Mouse (Mus musculus): ENCODE data around the gene Wtap. TPM values are rescaled to one million over a fixed set of nuclear protein-coding genes. Genes with fewer than 3 reads are reported as not detected.
"Not testable (repeated sequence)": the region's sequence is repeated elsewhere in the genome, so short reads cannot be mapped to it uniquely, and the experiment has no call there.

Wtap gene
- polyA plus RNA-seq, 1 experiment from 2014 or later: 87.2 TPM

GRCm38 (mm10) chr17:13006984-13007383 lies 13.0 kb upstream of the Wtap start:
- TF ChIP-seq CTCF (IDR thresholded peaks at IDR 0.05; ENCODE audit: low read depth): no peak
- H3K4me1 ChIP-seq (replicated peaks; ENCODE audit: control insufficient read depth, insufficient read depth, low read length): peaks cover 10% of the 10 kb centered on the region; the same call in 1 of the 2 replicates
- H3K4me2 ChIP-seq (replicated peaks; ENCODE audit: low read depth): peak overlapping the region; percentile 87
- no peaks in the 10 kb centered on the region for H3K27me3 ChIP-seq (replicated peaks; ENCODE audit: control insufficient read depth, insufficient read depth, low read length)
- H3K9ac ChIP-seq (ENCODE audit: low read depth, low read length): no peak overlapping the region
- H3K27ac ChIP-seq (ENCODE audit: low read depth, low read length): peak overlapping the region; percentile 94; the same call in 1 of the 2 replicates
- no peaks in the 10 kb centered on the region for H3K9me3 ChIP-seq (ENCODE audit: control insufficient read depth)
- H3K36me3 ChIP-seq (ENCODE audit: control insufficient read depth, insufficient read depth): 0 out of 2 replicates have a peak, but pooled peaks cover 5% of the 10 kb centered on the region
- peak overlapping the region; percentile 80 for H3K4me3 ChIP-seq (ENCODE audit: low read depth, low read length)
- 45% methylated on average over 5 of the region's 5 CpGs for WGBS
- ATAC-seq: no peak

GRCm38 (mm10) chr17:13006546-13006945 lies 12.6 kb upstream of the Wtap start, which contains the start of gene Sod2:
TSS of gene Sod2 (plus strand) at chr17:13006846.
- 100% methylated on average over 2 of the region's 2 CpGs for WGBS
- not testable (repeated sequence) for H3K4me1 ChIP-seq (replicated peaks; ENCODE audit: control insufficient read depth, insufficient read depth, low read length); H3K9me3 ChIP-seq (ENCODE audit: control insufficient read depth); ATAC-seq; H3K9ac ChIP-seq (ENCODE audit: low read depth, low read length); H3K36me3 ChIP-seq (ENCODE audit: control insufficient read depth, insufficient read depth); H3K27me3 ChIP-seq (replicated peaks; ENCODE audit: control insufficient read depth, insufficient read depth, low read length)
- Histone ChIP-seq H3K4me2 (replicated peaks; ENCODE audit: low read depth) (peak within 1 kb of the TSS; percentile 87), H3K4me3 (ENCODE audit: low read depth, low read length) (peak within 1 kb of the TSS; percentile 80), H3K27ac (ENCODE audit: low read depth, low read length) (peak within 1 kb of the TSS; percentile 94)

GRCm38 (mm10) chr17:13004436-13004835 lies 10.5 kb upstream of the Wtap start:
- not testable (repeated sequence) for H3K9ac ChIP-seq (ENCODE audit: low read depth, low read length); H3K4me3 ChIP-seq (ENCODE audit: low read depth, low read length); H3K27ac ChIP-seq (ENCODE audit: low read depth, low read length); H3K36me3 ChIP-seq (ENCODE audit: control insufficient read depth, insufficient read depth); H3K4me1 ChIP-seq (replicated peaks; ENCODE audit: control insufficient read depth, insufficient read depth, low read length); H3K9me3 ChIP-seq (ENCODE audit: control insufficient read depth); H3K27me3 ChIP-seq (replicated peaks; ENCODE audit: control insufficient read depth, insufficient read depth, low read length); ATAC-seq; H3K4me2 ChIP-seq (replicated peaks; ENCODE audit: low read depth)
- 65% methylated on average over 2 of the region's 2 CpGs for WGBS

GRCm38 (mm10) chr17:13002243-13002642 lies 8.3 kb upstream of the Wtap start:
- ATAC-seq; H3K4me1 ChIP-seq (replicated peaks; ENCODE audit: control insufficient read depth, insufficient read depth, low read length); H3K4me2 ChIP-seq (replicated peaks; ENCODE audit: low read depth); H3K9ac ChIP-seq (ENCODE audit: low read depth, low read length); H3K4me3 ChIP-seq (ENCODE audit: low read depth, low read length); H3K27me3 ChIP-seq (replicated peaks; ENCODE audit: control insufficient read depth, insufficient read depth, low read length); H3K27ac ChIP-seq (ENCODE audit: low read depth, low read length); H3K9me3 ChIP-seq (ENCODE audit: control insufficient read depth); H3K36me3 ChIP-seq (ENCODE audit: control insufficient read depth, insufficient read depth): not testable (repeated sequence)
- peak; percentile 11; the same call in 1 of the 2 replicates for TF ChIP-seq CTCF (IDR thresholded peaks at IDR 0.05; ENCODE audit: low read depth)
- 96% methylated on average over 5 of the region's 5 CpGs for WGBS

GRCm38 (mm10) chr17:12999069-12999468 lies 5.1 kb upstream of the Wtap start:
- Histone ChIP-seq H3K9ac (ENCODE audit: low read depth, low read length) (no peak overlapping the region), H3K27ac (ENCODE audit: low read depth, low read length) (no peak overlapping the region), H3K4me3 (ENCODE audit: low read depth, low read length) (no peak overlapping the region), H3K4me1 (replicated peaks; ENCODE audit: control insufficient read depth, insufficient read depth, low read length) (no peaks in the 10 kb centered on the region), H3K36me3 (ENCODE audit: control insufficient read depth, insufficient read depth) (no peaks in the 10 kb centered on the region), H3K9me3 (ENCODE audit: control insufficient read depth) (no peaks in the 10 kb centered on the region), H3K27me3 (replicated peaks; ENCODE audit: control insufficient read depth, insufficient read depth, low read length) (no peaks in the 10 kb centered on the region), H3K4me2 (replicated peaks; ENCODE audit: low read depth) (no peak overlapping the region)
- TF ChIP-seq CTCF (IDR thresholded peaks at IDR 0.05; ENCODE audit: low read depth): no peak
- ATAC-seq: no peak
- WGBS: 71% methylated on average over 6 of the region's 6 CpGs

- 90% methylated on average over 5 of the region's 5 CpGs for WGBS
- H3K9me3 ChIP-seq (ENCODE audit: control insufficient read depth): no peaks in the 10 kb centered on the region
- no peak overlapping the region for H3K4me2 ChIP-seq (replicated peaks; ENCODE audit: low read depth)
- no peak overlapping the region for H3K9ac ChIP-seq (ENCODE audit: low read depth, low read length)
- no peak for ATAC-seq
- no peaks in the 10 kb centered on the region for H3K27me3 ChIP-seq (replicated peaks; ENCODE audit: control insufficient read depth, insufficient read depth, low read length)
- H3K4me3 ChIP-seq (ENCODE audit: low read depth, low read length): no peak overlapping the region
- H3K36me3 ChIP-seq (ENCODE audit: control insufficient read depth, insufficient read depth): no peaks in the 10 kb centered on the region
- no peaks in the 10 kb centered on the region for H3K4me1 ChIP-seq (replicated peaks; ENCODE audit: control insufficient read depth, insufficient read depth, low read length)
- TF ChIP-seq CTCF (IDR thresholded peaks at IDR 0.05; ENCODE audit: low read depth): no peak
- no peak overlapping the region for H3K27ac ChIP-seq (ENCODE audit: low read depth, low read length)
These were observed 3.9 kb upstream of the Wtap start for GRCm38 (mm10) chr17:12997890-12998289.

- WGBS: 28% methylated on average over 3 of the region's 3 CpGs
- no peaks in the 10 kb centered on the region for H3K9me3 ChIP-seq (ENCODE audit: control insufficient read depth)
- H3K9ac ChIP-seq (ENCODE audit: low read depth, low read length): no peak overlapping the region
- no peak overlapping the region for H3K4me2 ChIP-seq (replicated peaks; ENCODE audit: low read depth)
- peak; percentile 80 for TF ChIP-seq CTCF (IDR thresholded peaks at IDR 0.05; ENCODE audit: low read depth)
- H3K27me3 ChIP-seq (replicated peaks; ENCODE audit: control insufficient read depth, insufficient read depth, low read length): no peaks in the 10 kb centered on the region
- no peak for ATAC-seq
- no peak overlapping the region for H3K4me3 ChIP-seq (ENCODE audit: low read depth, low read length)
- H3K4me1 ChIP-seq (replicated peaks; ENCODE audit: control insufficient read depth, insufficient read depth, low read length): no peaks in the 10 kb centered on the region
- H3K36me3 ChIP-seq (ENCODE audit: control insufficient read depth, insufficient read depth): no peaks in the 10 kb centered on the region
- no peak overlapping the region for H3K27ac ChIP-seq (ENCODE audit: low read depth, low read length)
These were observed 2.4 kb upstream of the Wtap start for GRCm38 (mm10) chr17:12996345-12996744.
